Mouse (Mus musculus): ENCODE measurements around the gene Dpy19l3.

Gene Dpy19l3

DNA sequence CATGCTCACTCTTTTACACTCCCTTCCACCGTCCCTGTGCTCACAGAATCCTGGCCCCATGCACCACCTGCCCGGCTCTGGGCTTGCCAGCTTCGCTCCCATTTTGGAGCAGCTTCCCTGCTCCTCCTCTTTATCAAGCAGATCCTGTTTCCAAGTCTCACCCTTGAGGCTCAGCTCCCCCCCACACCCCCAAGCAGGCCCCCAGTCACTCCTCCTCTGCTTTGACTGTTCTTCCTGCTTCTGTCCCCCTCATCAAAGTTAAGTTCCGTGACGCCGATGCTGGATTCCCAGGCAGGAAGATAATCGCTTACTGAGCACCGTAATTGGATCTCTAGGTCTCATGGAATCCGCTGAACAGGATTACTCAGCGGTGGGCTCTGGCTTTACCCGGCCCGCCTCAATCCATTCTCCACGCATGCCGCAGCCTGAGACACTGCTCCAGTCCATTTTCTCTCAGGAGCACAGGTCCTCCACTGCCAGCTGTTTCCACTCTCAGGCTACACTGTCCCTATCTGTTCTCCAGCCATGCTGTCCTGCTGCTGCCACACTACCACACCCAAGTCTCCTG, 6.8 kb downstream of the Dpy19l3 start:
- DNase-seq, result no peak

- DNase-seq, result no peak
Observed at GRCm38 (mm10) chr7:35746686-35747396, 7.4 kb downstream of the Dpy19l3 start.

GRCm38 (mm10) chr7:35745281-35745702, 9.0 kb downstream of the Dpy19l3 start:
- DNase-seq, result no peak

DNA sequence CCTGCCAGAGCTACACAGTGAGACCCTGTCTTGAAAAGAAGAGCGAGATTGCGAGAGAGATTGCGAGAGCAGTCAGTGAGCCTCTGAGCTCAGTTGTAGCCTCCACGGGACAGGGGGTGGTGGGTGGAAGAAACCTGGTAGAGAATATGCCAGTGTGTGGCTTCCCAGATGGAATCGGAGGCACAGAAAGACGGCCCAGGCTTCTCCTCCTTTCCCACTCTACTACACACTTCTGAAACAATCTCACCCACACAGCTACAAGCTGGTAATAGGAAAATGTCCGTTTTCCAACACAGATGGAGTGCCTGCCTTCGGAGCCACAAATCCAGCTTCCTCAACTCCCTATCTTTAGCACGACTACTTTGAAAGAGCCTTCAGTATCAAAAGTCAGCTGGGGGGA, 9.5 kb downstream of the Dpy19l3 start:
- no peak for DNase-seq

DNA sequence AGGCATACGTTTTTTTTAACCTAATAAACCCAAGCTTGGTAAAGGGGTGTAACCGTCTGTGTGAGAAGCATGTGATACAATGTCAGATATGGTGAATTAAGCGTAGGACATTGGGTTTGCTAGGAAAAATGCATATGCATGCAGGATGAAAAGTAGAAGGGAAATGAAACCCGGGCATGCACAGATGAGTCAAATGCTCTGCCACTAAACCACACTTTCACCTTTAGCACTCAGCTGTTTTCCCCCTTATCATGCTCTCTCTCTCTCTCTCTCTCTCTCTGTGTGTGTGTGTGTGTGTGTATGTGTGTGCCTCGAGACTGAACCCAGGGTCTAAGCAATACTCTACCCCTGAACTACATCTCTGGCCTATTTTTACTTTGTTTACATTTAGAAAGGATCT, 11.9 kb downstream of the Dpy19l3 start:
- no peak for DNase-seq

DNA sequence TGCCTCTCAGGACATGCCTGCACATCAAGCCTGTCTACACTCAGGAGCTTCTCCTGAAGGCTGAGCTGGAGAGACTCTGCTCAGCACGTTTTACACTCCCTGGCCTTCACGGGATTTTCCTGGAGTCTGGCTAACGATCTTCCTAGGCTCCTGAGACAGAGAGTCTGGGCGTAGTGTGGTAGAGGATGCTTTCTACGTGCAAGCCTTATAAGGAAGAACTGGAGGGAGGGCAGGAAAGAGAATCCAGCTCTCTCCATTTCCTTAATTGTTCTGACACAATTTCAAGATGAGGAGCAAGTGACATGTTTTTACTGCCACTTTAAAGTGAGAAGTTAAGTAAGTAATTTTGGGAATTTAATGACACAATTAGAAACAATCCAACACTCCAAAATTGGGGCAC, 12.4 kb downstream of the Dpy19l3 start:
- no peak for DNase-seq

GRCm38 (mm10) chr7:35740489-35741230, 13.6 kb downstream of the Dpy19l3 start:
- peak; percentile 48 to 72 for DNase-seq

DNA sequence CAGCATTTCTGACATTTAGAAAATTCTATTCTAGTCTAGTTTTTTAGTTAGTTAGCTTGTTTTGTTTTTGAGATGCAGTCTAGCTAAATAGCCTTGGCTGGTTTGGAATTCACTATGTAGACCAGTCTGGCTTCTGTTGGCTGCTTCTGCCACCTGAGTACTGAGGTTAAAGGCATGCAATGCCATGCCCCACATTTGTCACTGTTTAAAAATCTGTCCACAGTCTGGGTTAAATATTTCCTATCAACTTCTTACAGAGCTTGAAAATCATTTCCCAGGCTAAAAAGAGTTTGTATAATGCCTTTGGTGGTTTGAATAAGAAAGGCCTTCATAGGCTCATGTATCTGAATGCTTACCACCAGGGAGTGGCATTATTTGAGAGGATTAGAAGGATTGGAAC, 15.4 kb downstream of the Dpy19l3 start:
- DNase-seq, result no peak

GRCm38 (mm10) chr7:35733313-35734050, 20.8 kb downstream of the Dpy19l3 start:
- peak in 1 of 2 experiments; percentile 34 for DNase-seq

- DNase-seq, result no peak
Observed at GRCm38 (mm10) chr7:35732585-35733059, 21.6 kb downstream of the Dpy19l3 start.

DNA sequence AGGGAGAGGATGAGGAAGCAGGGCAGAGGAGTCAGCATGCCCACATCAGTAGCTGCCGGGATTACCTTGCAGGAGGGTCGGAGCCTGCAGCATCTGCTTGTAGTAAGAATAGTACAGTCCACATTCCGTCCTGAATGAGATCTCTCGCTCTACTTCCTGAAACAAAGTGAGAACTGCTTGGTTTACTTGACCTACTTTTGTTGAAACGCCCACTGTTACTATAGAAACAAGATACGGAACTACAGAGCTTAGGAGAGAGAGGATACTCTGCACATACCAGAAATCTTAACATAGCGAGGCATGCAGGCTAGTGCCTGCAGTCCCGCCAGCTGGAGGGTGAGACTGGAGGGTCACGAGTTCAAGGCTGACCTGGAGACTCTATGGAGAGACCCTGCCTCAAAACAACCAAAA, 24.6 kb downstream of the Dpy19l3 start:
- peak; percentile 34 to 56 for DNase-seq

DNA sequence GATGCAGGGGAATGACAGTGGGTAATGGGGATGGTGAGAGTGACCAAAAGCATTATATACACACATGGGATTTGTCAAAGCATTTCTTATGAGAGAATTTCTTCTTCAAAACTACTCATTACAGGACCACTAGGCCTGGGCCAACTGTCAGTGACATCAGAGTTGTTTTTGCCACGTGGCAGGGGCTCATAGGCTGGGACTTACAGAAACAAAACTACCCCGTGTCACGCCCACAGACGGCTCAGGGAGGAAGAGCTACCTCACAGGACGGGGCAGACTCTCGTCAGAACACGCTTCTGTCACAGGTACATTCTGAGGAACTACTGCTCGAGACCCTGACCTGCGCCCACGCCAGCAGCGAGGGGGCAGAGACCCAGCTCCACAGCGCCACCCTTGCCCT, 25.9 kb downstream of the Dpy19l3 start:
- no peak for DNase-seq

GRCm38 (mm10) chr7:35723035-35723434, 31.2 kb downstream of the Dpy19l3 start:
- DNase-seq, result no peak

DNA sequence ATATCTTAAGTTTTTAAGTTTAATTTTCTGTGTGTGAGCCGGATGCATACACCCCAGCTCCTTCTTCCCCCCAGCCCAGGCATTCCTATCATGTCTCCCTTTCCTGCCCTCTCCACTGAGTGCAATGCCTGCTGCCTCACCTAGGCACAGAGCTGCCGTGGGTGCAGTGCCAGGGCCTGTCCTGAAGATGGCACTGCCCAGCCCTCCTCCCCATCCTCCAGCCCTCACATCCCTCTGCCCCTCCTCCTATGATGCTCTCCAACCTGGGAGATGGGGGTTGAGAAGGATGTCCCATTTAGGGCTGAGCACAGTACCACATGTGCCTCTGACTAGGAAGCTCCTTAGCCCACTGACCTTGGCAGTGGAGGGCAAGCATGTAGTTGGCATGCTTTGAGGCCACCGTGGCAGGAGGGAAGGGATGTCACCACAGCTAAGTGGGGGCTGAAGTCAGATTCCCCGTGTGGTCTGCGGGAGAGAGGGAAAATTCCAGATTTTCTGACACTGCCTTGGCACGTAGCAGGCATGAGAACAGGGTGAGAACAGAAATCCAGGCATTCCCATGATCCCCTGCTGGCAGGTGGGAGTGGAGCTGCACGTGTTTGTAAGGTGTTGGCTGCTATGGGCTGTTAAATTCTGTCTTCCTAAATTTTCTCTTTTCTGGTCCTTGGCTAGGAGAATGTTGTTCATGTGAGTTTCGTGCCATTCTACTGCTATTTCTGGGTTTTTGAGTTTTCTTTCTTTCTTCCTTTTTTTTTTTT, 35.7 kb downstream of the Dpy19l3 start:
- DNase-seq, result no peak

GRCm38 (mm10) chr7:35710366-35710765, 43.9 kb downstream of the Dpy19l3 start:
- no peak for DNase-seq

DNA sequence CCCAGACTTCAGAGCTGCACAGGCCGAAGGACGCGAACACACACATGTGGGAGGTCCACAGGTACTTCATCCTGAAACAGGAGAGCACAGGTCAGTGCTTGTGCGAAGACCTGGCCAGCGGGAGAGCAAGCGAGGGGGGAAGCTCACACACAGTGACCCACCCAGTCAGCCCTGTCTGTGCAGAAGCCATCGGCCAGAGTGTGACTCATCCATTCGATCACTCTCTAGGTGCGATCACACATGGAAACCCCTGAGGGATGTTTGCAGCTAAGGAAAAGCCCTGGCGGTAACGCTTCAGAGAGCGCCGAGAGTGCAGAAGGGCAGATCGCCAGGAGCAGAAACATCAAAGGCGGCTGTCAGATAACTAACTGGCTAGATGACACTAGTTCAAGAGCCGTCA, 46.2 kb downstream of the Dpy19l3 start:
- DNase-seq, result no peak

DNA sequence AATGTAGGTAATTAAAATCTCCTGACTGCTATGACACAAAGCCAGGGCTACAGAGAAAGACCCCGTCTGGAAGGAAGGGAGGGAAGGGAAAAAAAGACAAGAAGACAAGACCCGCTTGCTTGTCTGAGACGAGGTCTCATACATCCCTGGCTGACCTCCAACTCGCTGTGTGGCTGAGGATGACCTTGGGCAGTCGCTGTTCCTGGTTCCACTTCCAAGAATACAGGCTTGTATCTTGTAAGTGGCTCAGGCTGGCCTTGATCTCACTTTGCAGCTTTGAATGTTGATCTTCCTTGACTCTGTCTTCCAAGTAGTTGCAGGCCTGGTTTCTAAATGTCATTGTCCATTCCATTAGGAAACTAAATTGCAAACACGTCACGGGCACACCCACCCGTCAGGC, 55.2 kb downstream of the Dpy19l3 start:
- DNase-seq, result no peak

- DNase-seq, result no peak
Observed at GRCm38 (mm10) chr7:35698073-35698472, 56.2 kb downstream of the Dpy19l3 start.

GRCm38 (mm10) chr7:35692641-35693040, 61.6 kb downstream of the Dpy19l3 start:
- DNase-seq, result no peak

DNA sequence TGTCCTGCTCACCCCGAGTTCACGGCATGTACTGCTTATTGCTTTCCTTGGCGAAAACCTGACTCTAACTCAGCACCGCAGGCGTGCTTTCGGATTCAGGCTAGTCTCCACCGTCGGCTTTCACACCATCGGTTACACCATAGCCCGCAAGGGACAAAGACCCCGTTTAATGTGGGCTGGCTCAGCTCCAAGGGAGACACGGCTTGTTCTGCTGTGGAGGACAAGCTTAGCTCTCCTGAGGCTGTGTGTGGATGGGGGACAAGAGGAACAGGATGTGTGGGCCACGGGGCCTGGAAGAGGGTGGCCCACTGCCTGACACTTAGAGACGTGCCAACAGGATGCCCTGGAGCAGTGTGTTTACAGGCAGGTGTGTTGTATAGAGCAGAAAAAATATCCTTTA, 62.1 kb downstream of the Dpy19l3 start:
- no peak for DNase-seq

DNA sequence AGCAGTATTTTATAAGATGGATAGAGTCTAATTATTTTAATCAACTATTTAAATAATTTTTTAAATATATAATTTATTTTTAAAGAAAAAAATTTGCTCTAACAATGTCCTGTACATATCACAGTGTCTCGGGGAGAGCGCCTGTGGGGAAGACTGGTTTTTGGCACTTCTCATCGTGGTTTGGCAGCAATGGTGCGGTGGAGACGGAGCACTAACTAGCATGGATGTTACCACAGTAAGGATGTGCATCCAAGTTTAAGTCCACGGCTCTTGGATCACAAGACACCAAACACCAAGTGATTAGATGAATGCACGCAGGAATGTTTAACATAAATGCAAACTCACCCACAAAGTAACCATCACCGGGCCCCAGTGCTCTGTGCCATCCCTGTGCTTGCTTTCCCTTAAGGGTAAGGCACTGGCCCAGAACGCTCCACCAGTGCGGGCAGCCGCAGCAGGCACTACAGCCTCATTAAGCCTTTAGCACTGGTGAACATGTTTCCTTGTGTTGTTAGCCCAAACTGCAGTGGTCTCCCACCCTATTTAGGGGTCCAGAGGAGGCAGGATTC, 65.4 kb downstream of the Dpy19l3 start:
- DNase-seq, result no peak

GRCm38 (mm10) chr7:35688276-35688675, 66.0 kb downstream of the Dpy19l3 start:
- DNase-seq, result no peak

Data from lung, postnatal 4 days (tissue).